Mouse (Mus musculus): ENCODE measurements around the gene Gzmm.
A peak's percentile ranks its signal among the peaks of the same experiment; 100 is the strongest.

Gzmm gene

DNA sequence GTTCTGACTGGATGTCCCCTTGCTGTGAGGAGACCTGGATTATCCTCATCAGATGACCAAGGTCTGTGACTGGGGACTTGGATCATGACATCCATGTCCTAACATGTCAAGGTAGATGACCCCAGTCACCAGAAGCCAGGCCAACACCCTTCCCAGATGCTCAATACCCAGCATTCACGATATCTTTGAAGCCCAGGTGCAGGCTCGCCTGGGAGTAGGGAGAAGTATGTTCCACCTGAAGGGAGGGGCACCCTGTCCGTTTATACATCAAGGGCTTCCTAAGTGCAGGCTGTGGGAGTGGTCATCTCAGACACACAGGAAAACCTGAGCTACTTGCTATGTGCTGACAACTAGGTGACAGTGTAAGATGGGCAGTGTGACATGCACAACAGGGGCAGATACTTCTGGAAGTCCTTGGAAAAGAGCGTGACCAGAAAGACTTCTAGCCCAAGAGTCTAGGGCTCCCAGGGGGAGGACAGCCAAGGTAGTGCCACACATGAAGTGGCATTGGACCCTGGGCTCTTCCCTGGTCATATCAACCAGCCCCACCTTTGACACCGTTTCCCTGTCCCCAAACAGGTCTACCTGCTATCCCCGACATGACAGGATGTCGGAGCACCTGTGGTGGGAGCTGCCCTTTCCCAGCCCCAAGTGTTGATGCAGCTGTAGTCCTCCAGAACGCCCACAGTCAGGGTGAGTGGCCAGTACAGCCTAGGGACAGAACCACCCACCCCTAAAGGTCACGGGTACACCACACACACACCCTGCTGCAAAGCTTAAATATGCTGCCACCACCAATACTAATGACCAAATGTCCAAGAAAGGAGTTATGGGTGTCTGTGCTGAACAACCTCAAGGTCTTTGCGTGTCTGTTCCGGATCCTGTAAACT lies 8.0 kb upstream of the Gzmm start:
- no peak for DNase-seq (ENCODE audit: low read depth, low spot score)

DNA sequence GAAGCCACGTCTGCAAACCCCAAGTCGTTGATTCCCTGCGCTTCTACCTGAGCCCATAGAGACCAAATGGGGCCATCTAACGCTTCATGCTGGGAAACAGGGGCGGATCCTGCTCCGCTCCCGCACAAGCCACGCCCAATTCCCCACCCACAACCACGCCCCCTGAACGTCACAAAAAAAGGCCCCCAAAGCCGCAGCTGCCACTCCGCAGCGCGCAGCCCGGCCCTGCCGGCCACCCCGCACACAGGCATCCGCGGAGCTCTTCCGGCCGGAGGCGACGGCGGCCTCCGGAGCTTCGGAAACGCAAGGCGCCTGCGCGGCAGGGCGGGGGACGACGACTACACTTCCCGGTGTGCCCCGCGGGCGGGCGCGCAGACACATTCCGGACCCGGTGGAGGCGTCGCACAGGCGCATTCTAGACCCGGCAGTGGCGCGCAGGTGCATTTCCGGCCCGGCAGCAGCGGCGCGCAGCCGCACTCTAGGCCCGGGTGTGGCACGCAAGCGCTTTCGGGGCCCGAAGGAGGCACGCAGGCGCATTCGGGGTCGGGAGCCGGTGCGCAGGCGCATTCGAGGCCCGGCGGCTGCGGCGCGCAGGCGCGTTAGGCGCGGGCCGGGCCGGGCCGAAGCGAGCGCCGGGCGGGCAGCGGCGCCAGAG lies 7.1 kb upstream of the Gzmm start, which contains the start of gene Cdc34:
Gene Cdc34, plus strand, starts transcription at position 605 of the 655 bp plus-strand sequence.
- DNase-seq (ENCODE audit: low read depth, low spot score): peak; percentile 100

DNA sequence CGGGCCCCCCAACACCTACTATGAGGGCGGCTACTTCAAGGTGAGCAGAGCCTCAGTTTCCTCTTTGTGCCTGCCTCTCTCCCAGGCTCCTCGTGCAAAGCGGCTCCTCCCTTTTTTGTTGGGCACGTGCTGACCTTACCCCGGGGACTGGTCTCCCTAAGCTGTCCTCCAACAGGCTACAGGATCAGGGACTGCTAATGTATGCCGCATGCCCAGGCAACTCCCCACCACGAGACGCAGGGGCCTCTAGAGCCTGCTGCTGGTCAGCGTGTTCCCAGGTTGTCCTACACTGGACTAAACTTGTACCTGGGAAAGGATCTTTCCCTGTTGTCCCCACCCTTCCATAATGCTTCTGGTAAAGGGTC lies 6.3 kb upstream of the Gzmm start:
- DNase-seq (ENCODE audit: low read depth, low spot score): no peak

DNA sequence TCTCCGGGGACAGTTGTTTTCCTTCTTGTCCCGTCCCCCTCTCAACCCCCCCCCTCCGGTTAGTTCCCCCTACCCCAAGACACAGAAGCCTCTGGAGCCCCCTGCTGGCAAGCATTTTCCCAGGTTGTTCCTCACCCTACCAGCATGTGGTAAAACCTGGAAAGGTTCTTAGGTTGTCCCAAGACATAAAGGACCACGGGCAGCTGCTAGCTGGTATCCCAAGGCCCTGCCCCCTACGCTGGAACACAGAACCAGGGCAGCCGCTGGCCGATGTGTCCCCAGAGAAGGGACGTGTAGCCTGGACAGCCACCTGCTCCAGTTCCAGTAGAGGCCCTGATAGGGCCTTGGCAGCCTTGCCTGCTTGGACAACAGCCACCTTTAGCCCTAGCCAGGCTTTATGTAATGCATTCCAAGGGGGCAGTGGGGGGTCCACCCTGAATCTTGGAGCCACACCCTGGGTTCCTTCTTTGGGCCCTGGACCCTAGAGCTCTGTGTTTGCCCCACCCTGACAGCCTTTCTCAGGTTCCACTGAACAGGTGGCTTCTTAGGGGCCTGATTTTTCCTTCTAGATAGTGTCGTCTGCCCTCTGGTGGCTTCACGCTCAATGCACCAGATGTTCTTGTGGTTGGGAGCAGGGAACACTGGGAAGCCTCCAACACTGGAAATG lies 5.8 kb upstream of the Gzmm start:
- peak; percentile 71 for DNase-seq (ENCODE audit: low read depth, low spot score)

DNA sequence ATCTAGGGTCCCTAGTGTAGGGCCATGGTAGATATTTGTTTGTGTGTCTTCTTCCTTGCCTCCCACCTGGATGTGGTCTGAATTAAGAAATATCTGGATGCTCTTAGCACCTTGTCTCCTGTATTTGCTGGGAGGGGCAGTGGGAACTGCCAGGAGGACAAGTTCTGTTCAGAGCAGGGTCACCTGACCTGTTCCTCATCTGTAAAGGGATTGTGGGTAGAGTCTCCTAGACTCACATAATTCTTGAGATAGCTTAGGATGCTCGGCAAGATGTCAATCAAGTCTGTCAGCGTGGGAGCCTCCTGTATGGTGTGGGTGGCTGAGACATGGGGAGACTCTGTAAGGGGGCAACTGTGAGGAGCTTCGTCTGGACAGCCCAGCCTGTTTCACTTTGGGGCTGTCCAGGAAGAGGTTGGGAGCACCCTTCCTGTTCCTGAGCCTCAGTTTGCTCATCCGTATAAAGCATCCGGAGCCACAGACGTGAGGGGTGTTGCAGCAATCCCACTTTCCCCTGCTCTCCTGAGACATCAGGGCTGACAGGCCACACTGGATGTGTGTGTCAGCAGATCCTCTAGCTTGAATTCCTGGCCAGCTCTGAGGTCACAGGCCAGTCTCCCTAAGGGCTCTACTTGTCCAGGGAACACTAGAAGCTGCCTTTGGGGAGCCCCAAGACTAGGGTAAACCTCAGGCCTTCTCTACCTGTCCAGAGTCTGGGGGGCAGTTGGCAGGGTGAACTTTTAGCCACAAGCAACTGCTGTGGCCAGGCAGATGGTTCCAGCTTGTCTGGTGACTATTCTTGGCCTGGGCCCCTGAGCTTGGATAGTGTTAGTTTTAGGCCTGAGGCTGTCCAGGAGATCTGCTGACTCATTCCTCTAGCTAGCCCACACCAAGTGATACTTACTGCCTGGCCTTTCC lies 4.8 kb upstream of the Gzmm start:
- no peak for DNase-seq (ENCODE audit: low read depth, low spot score)

DNA sequence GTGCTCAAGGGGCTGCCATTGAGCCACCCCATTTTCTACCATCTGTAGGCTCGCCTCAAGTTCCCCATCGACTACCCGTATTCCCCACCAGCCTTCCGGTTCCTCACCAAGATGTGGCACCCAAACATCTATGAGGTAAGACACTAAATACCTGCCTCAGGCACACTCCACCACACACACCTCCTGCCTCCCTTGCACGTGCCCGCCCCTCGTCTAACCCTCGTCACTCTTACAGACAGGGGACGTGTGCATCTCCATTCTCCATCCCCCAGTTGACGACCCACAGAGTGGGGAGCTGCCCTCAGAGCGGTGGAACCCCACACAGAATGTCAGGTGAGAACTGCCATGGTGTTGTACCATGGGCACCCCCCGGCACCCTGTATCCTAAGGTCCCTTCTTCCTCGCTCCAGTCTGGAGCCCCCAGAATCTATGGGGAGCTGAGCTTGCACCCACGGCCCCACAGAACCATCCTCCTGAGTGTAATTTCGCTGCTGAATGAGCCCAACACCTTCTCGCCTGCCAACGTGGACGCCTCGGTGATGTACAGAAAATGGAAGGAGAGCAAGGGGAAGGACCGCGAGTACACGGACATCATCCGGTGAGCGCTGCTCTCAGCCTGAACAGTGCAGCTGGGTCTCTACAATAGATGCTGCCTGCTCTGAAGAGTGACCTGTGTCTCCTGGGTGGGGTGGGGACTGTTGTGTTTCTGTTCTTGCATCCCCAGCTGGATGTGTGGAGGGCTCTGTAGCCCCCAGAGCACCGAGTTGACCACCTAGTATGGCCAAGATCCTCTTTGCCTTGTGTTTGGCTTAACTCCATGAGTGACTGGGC lies 3.8 kb upstream of the Gzmm start:
- no peak for DNase-seq (ENCODE audit: low read depth, low spot score)

DNA sequence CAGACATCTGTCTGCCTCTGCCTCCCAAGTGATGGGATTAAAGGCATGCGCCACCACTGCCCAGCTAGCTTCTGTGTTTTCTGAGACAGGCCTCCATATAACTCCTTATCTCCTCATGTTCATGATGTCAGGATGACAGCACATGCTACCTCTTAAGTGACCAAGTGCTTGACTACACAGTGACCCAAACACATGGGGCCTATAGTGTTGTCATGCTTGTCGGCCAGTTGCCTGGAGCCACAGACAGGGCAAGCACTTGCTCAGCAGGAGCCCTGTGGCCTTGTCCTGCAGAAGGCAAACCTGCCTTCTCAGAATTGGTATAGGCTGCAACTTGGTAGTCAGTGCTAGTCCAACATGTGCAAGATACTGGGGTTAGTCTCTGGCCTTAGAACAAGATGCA lies 2.6 kb upstream of the Gzmm start:
- DNase-seq (ENCODE audit: low read depth, low spot score): no peak

DNA sequence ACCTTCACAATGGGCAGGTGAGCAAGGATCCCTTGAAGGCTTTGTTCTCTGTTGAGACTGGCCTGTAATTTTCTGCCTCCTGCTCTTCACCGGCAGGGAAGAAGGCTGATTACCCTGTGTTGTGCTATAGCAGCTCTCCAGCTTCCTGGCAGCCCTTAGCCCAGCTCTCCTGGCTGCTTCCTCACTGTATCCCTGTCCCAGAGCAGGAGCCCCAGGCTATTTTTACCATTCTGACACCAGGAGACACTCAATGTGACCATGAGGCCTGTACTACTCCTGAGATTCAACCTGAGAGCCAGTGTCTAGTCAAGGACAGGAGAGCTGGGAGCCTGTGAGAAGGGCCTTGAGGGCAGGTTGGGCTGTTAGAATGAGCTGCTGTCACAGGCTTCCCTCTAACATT lies 2.1 kb upstream of the Gzmm start:
- no peak for DNase-seq (ENCODE audit: low read depth, low spot score)

DNA sequence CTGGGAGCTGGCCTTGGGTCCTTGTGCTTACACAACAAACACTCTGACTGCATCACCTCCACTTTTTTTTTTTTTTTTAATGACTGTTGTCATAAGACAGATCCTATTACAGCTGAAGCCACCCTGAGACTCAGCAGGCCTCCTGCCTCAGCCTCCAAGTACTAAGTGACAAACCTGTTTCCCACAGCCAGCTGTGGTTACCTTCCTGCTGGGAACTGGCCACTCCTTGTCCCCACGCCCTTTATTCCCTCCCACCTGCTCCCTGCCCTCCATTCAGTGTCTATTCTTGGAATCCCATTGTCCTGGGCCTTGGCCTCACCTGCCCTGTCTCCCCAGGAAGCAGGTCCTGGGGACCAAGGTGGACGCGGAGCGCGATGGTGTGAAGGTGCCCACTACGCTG lies 1.3 kb upstream of the Gzmm start:
- no peak for DNase-seq (ENCODE audit: low read depth, low spot score)

DNA sequence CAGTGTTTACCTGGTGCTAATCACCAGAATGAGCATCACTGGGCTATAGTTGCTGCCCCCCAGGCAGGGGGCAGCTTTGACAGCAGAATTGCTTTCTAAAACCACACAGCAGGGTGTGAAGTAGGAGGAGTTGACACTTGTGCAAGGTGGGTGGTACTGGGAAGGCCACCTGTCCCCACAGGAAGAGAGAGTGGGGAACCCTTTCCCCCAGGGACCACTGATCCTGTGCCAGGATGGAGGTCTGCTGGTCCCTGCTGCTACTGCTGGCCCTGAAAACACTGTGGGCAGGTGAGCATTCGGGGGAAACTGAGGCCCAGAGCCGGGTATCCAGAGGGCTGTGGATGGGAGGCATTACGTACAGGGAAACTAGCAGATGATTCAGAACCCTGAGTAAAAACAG lies 358 bp downstream of the Gzmm start:
- DNase-seq (ENCODE audit: low read depth, low spot score): no peak

DNA sequence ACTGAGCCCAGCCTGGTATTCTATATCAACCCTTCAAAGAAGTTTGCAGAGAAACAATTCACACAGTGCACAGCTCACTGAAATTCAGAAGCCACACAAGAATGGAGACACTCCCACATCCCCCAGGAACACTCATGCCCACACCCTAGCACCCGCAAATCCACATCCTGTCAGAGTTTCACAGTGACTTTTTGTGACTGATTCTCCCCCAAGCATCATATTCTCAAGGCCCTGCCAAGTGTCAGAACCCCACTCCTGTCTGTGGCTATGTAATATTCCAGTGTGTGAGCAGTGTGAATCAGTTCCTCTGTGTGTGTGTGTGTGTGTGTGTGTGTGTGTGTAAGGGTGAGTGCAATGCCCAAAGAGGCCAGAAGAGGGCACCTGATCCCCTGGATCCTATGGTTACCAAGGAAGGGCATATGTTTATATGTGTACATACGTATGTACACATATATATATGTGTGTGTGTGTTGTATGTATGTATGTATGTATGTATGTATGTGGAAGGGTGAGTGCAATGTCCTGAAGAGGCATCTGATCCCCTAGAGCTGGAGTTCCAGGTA lies 3.2 kb downstream of the Gzmm start:
- no peak for DNase-seq (ENCODE audit: low read depth, low spot score)

DNA sequence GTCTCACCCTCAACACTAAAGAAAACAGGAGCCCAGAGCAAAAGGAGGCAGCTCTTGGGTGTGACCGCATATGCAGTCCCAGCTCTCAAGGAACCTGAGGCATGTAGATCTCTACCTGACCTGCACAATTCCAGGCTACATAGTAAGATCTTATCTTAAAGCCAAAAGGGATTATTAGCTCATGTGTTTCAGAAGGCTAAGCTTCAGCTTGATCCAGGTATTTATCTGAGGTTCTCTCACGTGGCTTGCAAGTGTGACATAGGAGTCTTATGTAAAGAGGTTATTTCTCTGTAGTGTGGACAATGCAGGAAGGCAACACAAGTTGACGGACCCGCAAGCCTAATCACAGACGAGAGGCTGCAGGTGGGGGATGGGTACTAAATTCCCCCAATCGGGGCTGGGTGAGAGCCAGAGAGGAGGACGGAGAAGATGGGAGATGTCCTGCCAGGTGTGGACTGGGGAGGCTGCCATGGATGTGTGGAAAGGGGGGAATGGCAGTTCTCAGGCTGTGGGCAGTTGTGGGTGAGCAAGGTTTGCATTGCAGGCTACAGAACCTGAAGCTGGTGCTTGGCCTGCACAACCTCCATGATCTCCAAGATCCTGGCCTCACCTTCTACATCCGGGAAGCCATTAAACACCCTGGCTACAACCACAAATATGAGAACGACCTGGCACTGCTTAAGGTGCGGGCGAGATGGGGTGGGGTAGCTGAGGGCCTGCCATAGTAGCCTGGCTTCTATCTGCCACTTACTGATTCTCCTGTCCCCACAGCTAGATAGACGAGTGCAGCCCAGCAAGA lies 5.0 kb downstream of the Gzmm start:
- no peak for DNase-seq (ENCODE audit: low read depth, low spot score)

DNA sequence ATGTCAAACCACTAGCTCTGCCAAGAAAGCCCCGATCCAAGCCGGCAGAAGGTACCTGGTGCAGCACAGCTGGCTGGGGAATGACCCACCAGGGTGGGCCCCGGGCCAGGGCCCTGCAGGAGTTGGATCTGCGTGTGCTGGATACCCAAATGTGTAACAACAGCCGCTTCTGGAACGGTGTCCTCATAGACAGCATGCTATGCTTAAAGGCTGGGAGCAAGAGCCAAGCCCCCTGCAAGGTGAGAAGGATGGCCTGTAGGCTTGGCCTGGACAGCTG lies 5.5 kb downstream of the Gzmm start:
- DNase-seq (ENCODE audit: low read depth, low spot score): no peak

DNA sequence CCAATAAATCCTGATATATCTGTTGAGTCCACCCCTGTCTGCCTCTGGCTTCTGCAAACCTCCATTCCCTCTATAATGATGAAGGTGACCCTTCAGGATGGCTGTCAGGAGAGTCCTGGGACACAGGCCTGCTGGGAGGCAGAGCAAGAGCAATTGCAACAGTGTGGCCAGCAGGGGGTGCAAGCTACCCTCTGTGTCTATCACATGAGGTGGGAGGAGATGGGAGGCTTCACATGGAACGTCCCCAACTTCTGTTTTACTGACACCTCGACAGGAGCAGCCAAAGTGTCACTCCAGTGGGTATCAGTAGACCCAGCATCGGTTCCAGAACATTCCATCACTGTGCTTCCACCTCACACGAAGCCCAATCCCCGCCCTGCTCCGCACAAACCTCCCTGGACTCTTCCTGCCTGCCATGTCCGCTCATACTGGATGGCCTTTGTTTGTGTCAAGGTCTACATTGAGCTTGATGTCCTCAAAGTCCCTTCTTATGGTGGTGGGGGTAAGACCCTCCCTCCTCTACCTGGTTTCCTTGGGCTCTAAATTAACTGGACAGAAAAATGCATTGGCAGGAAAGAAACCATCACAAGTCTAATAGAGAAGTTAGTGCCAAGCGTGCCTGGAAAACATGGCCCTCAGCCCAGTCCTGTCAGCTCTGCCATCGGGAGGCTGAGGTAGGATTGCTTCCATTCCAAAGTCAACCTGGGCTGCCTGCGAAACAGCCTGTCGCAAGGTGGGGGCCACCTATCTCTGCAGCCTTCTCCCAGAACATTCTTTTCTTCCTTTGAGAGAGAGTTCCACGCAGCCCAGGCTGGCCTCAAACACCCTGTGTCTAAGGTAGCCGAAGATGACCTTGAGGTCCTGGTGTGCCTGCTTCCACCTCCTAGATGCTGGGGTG lies 6.7 kb downstream of the Gzmm start:
- peak; percentile 70 for DNase-seq (ENCODE audit: low read depth, low spot score)

DNA sequence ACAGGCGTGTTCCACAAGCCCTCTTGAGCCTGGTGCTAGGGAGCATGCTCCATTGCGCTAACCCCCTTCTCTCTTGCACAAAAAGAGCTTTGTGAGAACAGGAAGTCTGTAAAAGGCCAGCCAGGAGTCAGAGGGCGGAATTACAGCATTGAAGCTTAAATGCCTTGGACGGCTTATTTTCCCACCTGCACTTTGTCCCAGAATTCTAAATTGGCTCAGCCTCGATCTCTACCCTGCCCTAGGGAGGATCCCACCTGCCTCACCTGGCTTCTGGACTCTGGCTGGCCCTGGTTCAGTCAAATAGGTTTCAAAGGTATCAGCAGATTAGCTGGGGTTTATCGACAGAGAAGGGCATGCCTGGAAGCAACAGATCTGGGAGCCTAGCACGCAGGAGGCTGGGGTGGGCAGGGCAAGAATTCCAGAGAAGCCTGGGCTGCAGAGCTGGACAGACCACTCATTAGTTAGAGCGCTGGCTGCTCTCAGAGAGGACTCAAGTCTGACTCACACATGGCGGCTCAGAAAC lies 7.4 kb downstream of the Gzmm start:
- DNase-seq (ENCODE audit: low read depth, low spot score): no peak

DNA sequence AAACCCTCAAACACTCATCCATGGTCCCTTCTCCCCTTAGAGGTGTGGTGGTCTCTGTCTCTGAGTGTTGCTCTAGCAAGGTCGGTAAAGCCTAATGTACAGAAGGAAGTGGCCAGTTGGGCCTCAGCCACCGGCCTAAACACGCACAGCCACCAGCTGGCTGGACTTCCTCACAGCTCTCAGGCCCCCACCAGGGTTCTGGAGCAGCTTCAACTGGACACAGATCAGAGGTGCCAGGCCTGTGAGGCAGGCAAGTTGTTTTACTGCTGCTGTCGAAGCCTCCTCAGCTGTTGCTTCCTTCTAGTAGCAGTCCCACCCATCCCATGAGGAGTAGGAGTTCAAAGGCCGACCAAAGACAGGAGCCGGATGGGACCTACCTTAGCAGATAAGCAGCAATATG lies 9.1 kb downstream of the Gzmm start:
- DNase-seq (ENCODE audit: low read depth, low spot score): no peak

DNA sequence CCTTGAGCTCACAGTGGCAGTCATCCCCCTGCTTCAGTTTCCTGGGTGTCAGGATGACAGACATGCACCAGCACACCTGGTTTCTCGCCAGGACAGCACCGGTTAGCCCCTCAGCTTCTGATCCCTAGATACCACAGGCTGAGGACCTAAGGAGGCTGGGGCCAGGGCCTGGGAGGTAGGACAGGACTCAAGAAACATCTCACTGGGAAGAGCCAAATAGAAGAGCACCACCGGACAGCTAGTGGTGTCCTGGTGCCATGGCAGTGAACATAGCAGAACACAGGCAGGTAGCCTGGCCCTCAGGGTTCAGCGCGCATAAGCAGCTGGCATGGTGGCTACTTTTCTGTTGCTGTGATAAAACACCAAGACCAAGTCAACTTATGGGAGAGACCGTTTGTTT lies 9.6 kb downstream of the Gzmm start:
- DNase-seq (ENCODE audit: low read depth, low spot score): no peak

DNA sequence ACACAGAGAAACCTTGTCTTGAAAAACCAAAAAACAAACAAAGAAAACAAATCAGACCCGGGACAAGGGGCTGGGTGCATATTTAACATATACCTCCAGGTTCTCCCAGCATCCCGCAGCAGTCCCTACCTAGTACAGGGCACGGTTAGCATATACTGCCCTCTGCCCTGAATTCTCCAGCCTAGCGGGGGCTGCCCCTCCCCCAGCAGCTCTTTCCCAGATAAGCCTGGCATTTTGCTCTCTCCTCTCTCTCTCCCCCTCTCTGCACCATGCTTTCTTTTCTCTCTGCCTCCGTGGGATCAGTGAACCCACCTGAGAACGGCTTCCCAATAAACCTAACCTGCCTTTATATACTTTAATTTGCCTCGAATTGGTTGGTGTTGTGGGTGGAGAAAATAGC lies 11.9 kb downstream of the Gzmm start:
- DNase-seq (ENCODE audit: low read depth, low spot score): no peak
